Mouse (Mus musculus) neural tube, embryonic 10.5 days (tissue): ENCODE measurements around the gene Med7.
"Not testable (repeated sequence)": the region's sequence is repeated elsewhere in the genome, so short reads cannot be mapped to it uniquely, and the experiment has no call there.

Source experiments
- DNase-seq: peaks from one replicate; pipeline ENCODE4 v3.0.0-alpha.2; 2017; ENCODE audit warnings: low spot score; ENCODE audit errors: extremely low spot score

The Med7 gene

GRCm38 (mm10) chr11:46428131-46428530 lies 8.6 kb upstream of the Med7 start:
- not testable (repeated sequence) for DNase-seq

- DNase-seq = no peak
These were observed 6.6 kb upstream of the Med7 start for GRCm38 (mm10) chr11:46430123-46430522.

- DNase-seq = peak; percentile 76
These were observed 5.6 kb upstream of the Med7 start for GRCm38 (mm10) chr11:46431129-46431528.

GRCm38 (mm10) chr11:46435363-46435762 lies 1.4 kb upstream of the Med7 start:
- DNase-seq = no peak

- peak; percentile 54 for DNase-seq
These were observed 805 bp downstream of the Med7 start for GRCm38 (mm10) chr11:46437459-46438000.

- no peak for DNase-seq
These were observed 2.3 kb downstream of the Med7 start for GRCm38 (mm10) chr11:46439005-46439543.

GRCm38 (mm10) chr11:46441774-46442173 lies 5.0 kb downstream of the Med7 start:
- no peak for DNase-seq

- DNase-seq = no peak
These were observed 6.4 kb downstream of the Med7 start for GRCm38 (mm10) chr11:46443152-46443551.

GRCm38 (mm10) chr11:46443979-46444378 lies 7.3 kb downstream of the Med7 start:
- DNase-seq = no peak

- no peak for DNase-seq
These were observed 9.4 kb downstream of the Med7 start for GRCm38 (mm10) chr11:46446150-46446549.

GRCm38 (mm10) chr11:46447644-46448484 lies 11.1 kb downstream of the Med7 start:
- no peak for DNase-seq

- no peak for DNase-seq
These were observed 12.8 kb downstream of the Med7 start for GRCm38 (mm10) chr11:46449461-46450080.

GRCm38 (mm10) chr11:46454453-46455045 lies 17.8 kb downstream of the Med7 start, which contains the start of gene Havcr2:
Havcr2 (plus strand) TSS chr11:46454935.
- no peak for DNase-seq

- no peak for DNase-seq
These were observed 23.2 kb downstream of the Med7 start for GRCm38 (mm10) chr11:46459960-46460359.

- no peak for DNase-seq
These were observed 24.6 kb downstream of the Med7 start for GRCm38 (mm10) chr11:46461362-46461761.

- no peak for DNase-seq
These were observed 25.2 kb downstream of the Med7 start for GRCm38 (mm10) chr11:46461931-46462330.

- DNase-seq = no peak
These were observed 30.2 kb downstream of the Med7 start for GRCm38 (mm10) chr11:46466878-46467277.

GRCm38 (mm10) chr11:46474220-46474619 lies 37.5 kb downstream of the Med7 start:
- no peak for DNase-seq

GRCm38 (mm10) chr11:46479311-46479710 lies 42.6 kb downstream of the Med7 start:
- DNase-seq = no peak

- DNase-seq = no peak
These were observed 43.8 kb downstream of the Med7 start for GRCm38 (mm10) chr11:46480517-46480916.

- no peak for DNase-seq
These were observed 51.5 kb downstream of the Med7 start for GRCm38 (mm10) chr11:46488231-46488630.

- DNase-seq = no peak
These were observed 51.9 kb downstream of the Med7 start for GRCm38 (mm10) chr11:46488650-46489049.
